Mouse (Mus musculus) mammary gland, adult 2 months (tissue): Measurements from ENCODE around the gene Pcnx4. TPM values are rescaled to one million over a fixed set of nuclear protein-coding genes. Genes with fewer than 3 reads are reported as not detected.

Experiments
- polyA plus RNA-seq: library from polyadenylated mRNA; depleted of rRNA; stranded (reverse); fragments of >200 nt; gene quantifications from 2 replicates; pipeline ENCODE4 v1.2.3, GENCODE M21; 2012; ENCODE audit warnings: low replicate concordance; rRNA removed

The Pcnx4 gene
- 2.9 and 5.7 TPM in 2 replicates for polyA plus RNA-seq

GRCm38 (mm10) chr12:72536021-72536597 lies at the start of gene Pcnx4:
Gene Pcnx4, plus strand, starts transcription at chr12:72536383.

Other genes starting within 250 kb of the Pcnx4 start
- 6.6 and 7.4 TPM in 2 replicates for gene Rtn1, start 127.3 kb upstream of the Pcnx4 start, polyA plus RNA-seq
- 0.22 and 0.83 TPM in 2 replicates for gene Lrrc9, start 94.5 kb upstream of the Pcnx4 start, polyA plus RNA-seq
- 0.20 TPM in 1 of 2 replicates, not detected in the other for gene Gm4756, start 113.3 kb downstream of the Pcnx4 start, polyA plus RNA-seq
- gene Dhrs7, start 128.5 kb downstream of the Pcnx4 start, polyA plus RNA-seq, result 78.0 and 120 TPM in 2 replicates
- gene Ppm1a, start 221.1 kb downstream of the Pcnx4 start, polyA plus RNA-seq, result 28.3 and 83.4 TPM in 2 replicates